Mouse (Mus musculus) neural tube, embryonic 13.5 days (tissue): ENCODE measurements at regions not wholly inside any gene's neighbourhood (a gene's known extent, or its start where the extent isn't known, plus 50 kb on each side); places are given as distances from the start of the nearest gene placed in this dataset.

Experiments used
- ATAC-seq: fragments of 200-750 bp; cut with Nextera tagmentation; 2 replicates; pipeline ENCODE4 v1.8.0; 2017; ENCODE audit warnings: low read depth, mild to moderate bottlenecking, moderate TSS enrichment, moderate library complexity
- H3K27ac ChIP-seq: fragments of 300-500 bp; sonication (generic); replicated peaks from 2 replicates; pipeline ENCODE4 v1.5.1; 2015; ENCODE audit warnings: moderate library complexity, mild to moderate bottlenecking, inconsistent platforms
- H3K27me3 ChIP-seq: fragments of 300-500 bp; sonication (generic); 2 replicates; pipeline ENCODE4 v1.6.1; 2015; ENCODE audit warnings: mild to moderate bottlenecking, inconsistent platforms
- H3K36me3 ChIP-seq: fragments of 300-500 bp; sonication (generic); 2 replicates; pipeline ENCODE4 v1.6.1; 2015; ENCODE audit warnings: mild to moderate bottlenecking, inconsistent platforms
- H3K4me1 ChIP-seq: fragments of 300-500 bp; sonication (generic); replicated peaks from 2 replicates; pipeline ENCODE4 v1.6.1; 2015; ENCODE audit warnings: inconsistent platforms
- H3K4me2 ChIP-seq: fragments of 300-500 bp; sonication (generic); 2 replicates; pipeline ENCODE4 v1.6.1; 2015; ENCODE audit warnings: inconsistent platforms, mild to moderate bottlenecking, moderate library complexity
- H3K4me3 ChIP-seq: fragments of 300-500 bp; sonication (generic); 2 replicates; pipeline ENCODE4 v1.5.1; 2015; ENCODE audit warnings: mild to moderate bottlenecking, inconsistent platforms
- H3K9ac ChIP-seq: fragments of 300-500 bp; sonication (generic); 2 replicates; pipeline ENCODE4 v1.6.1; 2015; ENCODE audit warnings: moderate library complexity, mild to moderate bottlenecking, inconsistent platforms
- H3K9me3 ChIP-seq: fragments of 300-500 bp; sonication (generic); 2 replicates; pipeline ENCODE4 v1.6.1; 2016; ENCODE audit warnings: inconsistent platforms
- WGBS: fragments of 180-500 bp; shearing (Covaris S2); methylation state at CpG from one replicate; pipeline ENCODE4 v1.1.7; 2015; 5-methylcytosine and 5-hydroxymethylcytosine counted together

DNA sequence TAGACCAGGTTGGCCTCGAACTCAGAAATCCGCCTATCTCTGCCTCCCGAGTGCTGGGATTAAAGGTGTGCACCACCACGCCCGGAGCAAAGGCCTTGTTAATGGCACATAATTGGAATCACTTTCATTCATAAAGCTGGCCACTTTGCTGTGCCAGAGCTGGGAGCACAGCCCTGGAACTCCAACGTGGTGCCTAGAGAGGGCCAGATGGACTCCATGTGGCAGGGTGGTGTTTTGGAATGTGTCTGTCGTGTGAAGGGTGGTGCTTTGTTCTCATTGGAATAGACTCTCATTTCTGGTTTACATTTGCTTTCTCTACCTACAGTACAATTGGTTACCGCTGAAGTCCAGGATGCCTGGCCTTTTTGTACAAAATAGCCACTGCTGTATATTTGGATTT lies 150.2 kb downstream of the Cartpt start:
- Histone ChIP-seq H3K4me1 (0 out of 2 replicates have a peak, but pooled peaks cover 3% of the 10 kb centered on the region), H3K27me3 (no peaks in the 10 kb centered on the region), H3K4me3 (no peak overlapping the region), H3K4me2 (no peak overlapping the region), H3K9me3 (no peaks in the 10 kb centered on the region), H3K36me3 (no peaks in the 10 kb centered on the region), H3K27ac (no peak overlapping the region), H3K9ac (no peak overlapping the region)
- no peak for ATAC-seq
- WGBS: 87% methylated on average over 8 of the region's 8 CpGs

DNA sequence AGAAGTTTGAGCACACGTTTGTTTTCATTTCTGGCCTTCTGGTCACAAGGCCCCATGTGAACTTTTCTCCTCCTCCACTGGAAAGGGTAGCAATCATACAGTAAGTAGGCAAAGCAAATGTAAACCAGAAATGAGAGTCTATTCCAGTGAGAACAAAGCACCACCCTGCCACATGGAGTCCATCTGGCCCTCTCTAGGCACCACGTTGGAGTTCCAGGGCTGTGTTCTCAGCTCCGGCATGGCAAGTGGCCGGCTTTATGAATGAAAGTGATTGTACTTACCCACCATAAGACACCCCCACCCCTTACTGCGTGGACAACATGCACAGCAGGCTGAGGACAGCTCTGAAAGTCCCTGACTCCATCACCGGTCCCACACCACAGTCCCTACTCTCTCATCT lies 151.5 kb downstream of the Cartpt start:
- ATAC-seq: no peak
- Histone ChIP-seq H3K36me3 (no peaks in the 10 kb centered on the region), H3K4me3 (no peak overlapping the region), H3K9ac (no peak overlapping the region), H3K27me3 (no peaks in the 10 kb centered on the region), H3K27ac (no peak overlapping the region), H3K4me1 (peaks cover 13% of the 10 kb centered on the region), H3K4me2 (no peak overlapping the region), H3K9me3 (no peaks in the 10 kb centered on the region)
- WGBS: 69% methylated on average over 6 of the region's 6 CpGs

DNA sequence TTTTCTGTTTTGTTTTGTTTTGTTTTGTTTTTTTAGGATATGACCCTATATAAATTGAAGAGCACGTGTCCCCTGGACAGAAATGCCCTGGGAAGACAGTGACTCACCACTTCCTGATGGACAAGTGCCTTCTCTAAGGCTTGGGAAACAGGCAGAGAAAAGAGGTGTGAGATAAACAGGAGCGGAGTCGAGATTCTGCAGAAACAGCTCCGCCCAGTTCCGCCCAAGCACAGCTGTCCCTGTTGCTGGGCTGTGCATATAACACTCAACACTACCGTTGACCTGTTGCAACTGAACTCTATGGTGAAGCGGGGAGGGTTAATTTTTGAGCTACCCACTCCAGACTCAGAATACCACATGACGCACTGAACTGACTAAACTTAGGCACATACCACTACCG lies 152.8 kb downstream of the Cartpt start:
- H3K9me3 ChIP-seq: no peaks in the 10 kb centered on the region
- no peak overlapping the region for H3K4me2 ChIP-seq
- peaks cover 22% of the 10 kb centered on the region for H3K4me1 ChIP-seq
- H3K4me3 ChIP-seq: no peak overlapping the region
- H3K27me3 ChIP-seq: no peaks in the 10 kb centered on the region
- H3K27ac ChIP-seq: no peak overlapping the region
- no peak overlapping the region for H3K9ac ChIP-seq
- ATAC-seq: no peak
- WGBS: 83% methylated on average over 9 of the region's 9 CpGs
- H3K36me3 ChIP-seq: no peaks in the 10 kb centered on the region

DNA sequence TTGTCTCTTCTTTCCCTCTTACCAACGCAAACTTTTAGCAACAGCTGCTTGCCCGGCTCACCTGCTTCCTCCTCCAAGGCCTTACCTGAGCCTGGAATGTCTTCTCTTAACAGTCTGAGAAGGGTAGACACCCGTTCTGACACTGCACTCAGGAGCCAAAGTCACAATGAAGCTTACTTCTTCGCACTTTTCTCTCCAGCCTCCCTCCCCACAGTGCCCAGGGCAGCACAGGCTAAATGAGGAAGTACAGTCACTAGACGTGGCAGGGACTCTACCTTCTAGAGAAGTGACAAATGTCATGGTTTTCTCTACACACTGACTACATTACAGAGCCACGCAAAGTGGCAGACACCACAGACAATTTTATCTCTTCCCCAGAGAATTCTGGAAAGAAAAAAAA lies 155.4 kb downstream of the Cartpt start:
- no peak overlapping the region for H3K27ac ChIP-seq
- ATAC-seq: no peak
- H3K9me3 ChIP-seq: no peaks in the 10 kb centered on the region
- peaks cover 30% of the 10 kb centered on the region for H3K4me1 ChIP-seq
- H3K9ac ChIP-seq: no peak overlapping the region
- no peaks in the 10 kb centered on the region for H3K27me3 ChIP-seq
- no peak overlapping the region for H3K4me3 ChIP-seq
- no peaks in the 10 kb centered on the region for H3K36me3 ChIP-seq
- H3K4me2 ChIP-seq: no peak overlapping the region
- 79% methylated on average over 6 of the region's 6 CpGs for WGBS

GRCm38 (mm10) chr13:99744790-99745120 lies 156.1 kb downstream of the Cartpt start:
- peak; percentile 68 for ATAC-seq
- Histone ChIP-seq H3K4me3 (no peak overlapping the region), H3K4me2 (no peak overlapping the region), H3K27me3 (no peaks in the 10 kb centered on the region), H3K36me3 (no peaks in the 10 kb centered on the region), H3K9ac (no peak overlapping the region), H3K4me1 (peaks cover 30% of the 10 kb centered on the region), H3K27ac (peak overlapping the region; percentile 30), H3K9me3 (no peaks in the 10 kb centered on the region)
- 49% methylated on average over 7 of the region's 7 CpGs for WGBS

- 27% methylated on average over 8 of the region's 8 CpGs for WGBS
- H3K27me3 ChIP-seq: no peaks in the 10 kb centered on the region
- no peak overlapping the region for H3K4me2 ChIP-seq
- H3K9me3 ChIP-seq: no peaks in the 10 kb centered on the region
- ATAC-seq: peak; percentile 57; the same call in 1 of the 2 replicates
- H3K36me3 ChIP-seq: no peaks in the 10 kb centered on the region
- H3K4me3 ChIP-seq: no peak overlapping the region
- H3K9ac ChIP-seq: no peak overlapping the region
- peaks cover 30% of the 10 kb centered on the region for H3K4me1 ChIP-seq
- peak overlapping the region; percentile 33 for H3K27ac ChIP-seq
These were observed 156.7 kb downstream of the Cartpt start for GRCm38 (mm10) chr13:99743952-99744789.

DNA sequence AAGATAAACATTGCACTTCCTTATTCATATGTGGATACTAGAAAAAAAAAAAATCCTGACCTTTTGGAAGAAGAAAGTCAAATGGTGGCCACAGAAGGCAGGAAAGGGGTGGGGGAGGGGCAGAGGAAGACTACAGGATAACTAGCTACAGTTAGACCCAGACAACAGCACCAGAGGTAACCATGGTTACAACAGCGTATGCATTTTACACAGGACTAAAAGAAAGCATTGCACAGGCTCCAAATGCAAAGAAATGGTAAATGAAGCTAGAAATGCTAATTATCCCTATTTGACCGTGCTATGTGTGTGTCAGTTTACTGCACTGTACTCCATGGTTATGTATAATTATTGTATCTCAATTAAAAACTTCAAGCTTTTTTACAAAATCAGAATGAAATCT lies 158.4 kb downstream of the Cartpt start:
- Histone ChIP-seq H3K4me1 (peaks cover 30% of the 10 kb centered on the region), H3K4me2 (no peak overlapping the region), H3K9me3 (no peaks in the 10 kb centered on the region), H3K27me3 (no peaks in the 10 kb centered on the region), H3K9ac (no peak overlapping the region), H3K27ac (no peak overlapping the region), H3K4me3 (no peak overlapping the region), H3K36me3 (no peaks in the 10 kb centered on the region)
- WGBS: 42% methylated on average over 2 of the region's 2 CpGs
- ATAC-seq: no peak

DNA sequence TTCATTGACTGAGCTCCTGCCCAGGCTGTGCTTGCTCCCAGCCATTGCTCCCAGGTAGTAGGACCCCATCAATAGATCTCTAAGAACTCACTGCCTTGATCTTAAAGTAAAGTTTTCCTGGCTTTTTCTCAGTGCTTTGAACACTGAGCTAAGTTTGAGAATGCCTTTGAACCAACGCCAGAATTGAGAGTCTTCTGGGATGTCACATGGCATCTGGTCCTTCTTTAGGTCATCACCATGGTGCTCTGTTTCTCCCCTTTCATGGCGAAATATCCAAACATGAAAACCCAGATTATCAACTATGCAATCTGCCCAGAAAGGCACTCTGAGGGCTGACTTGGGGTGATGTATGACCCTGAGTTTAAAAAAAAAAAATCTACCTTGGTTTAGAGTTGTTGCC lies 158.9 kb downstream of the Cartpt start:
- no peaks in the 10 kb centered on the region for H3K9me3 ChIP-seq
- H3K9ac ChIP-seq: no peak overlapping the region
- H3K27me3 ChIP-seq: no peaks in the 10 kb centered on the region
- H3K4me3 ChIP-seq: no peak overlapping the region
- H3K4me1 ChIP-seq: peaks cover 30% of the 10 kb centered on the region
- H3K27ac ChIP-seq: no peak overlapping the region
- H3K36me3 ChIP-seq: no peaks in the 10 kb centered on the region
- H3K4me2 ChIP-seq: no peak overlapping the region
- 79% methylated on average over 2 of the region's 2 CpGs for WGBS
- ATAC-seq: no peak

DNA sequence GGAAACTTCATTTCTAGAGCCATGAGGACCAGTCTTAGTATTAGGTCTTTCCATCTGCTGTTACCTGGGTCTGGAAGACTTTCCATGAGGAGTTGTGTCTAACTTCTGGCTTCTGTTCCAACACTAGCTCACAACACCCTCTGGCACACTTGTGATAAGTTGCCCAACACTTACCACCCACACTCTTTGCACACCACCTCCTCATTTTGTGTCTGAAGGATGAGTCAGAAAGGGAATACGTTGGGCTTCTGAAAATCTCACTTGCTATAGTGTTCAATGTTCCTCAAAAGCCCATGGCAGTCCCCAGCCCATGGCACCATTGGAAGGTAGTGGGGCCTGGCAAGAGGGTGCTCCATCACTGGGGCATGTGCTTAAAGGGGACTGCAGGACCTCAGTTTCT lies 161.5 kb downstream of the Cartpt start:
- no peak overlapping the region for H3K9ac ChIP-seq
- H3K27me3 ChIP-seq: no peaks in the 10 kb centered on the region
- H3K27ac ChIP-seq: no peak overlapping the region
- no peaks in the 10 kb centered on the region for H3K9me3 ChIP-seq
- peaks cover 20% of the 10 kb centered on the region for H3K4me1 ChIP-seq
- 76% methylated on average over 1 of the region's 1 CpGs for WGBS
- H3K4me2 ChIP-seq: no peak overlapping the region
- ATAC-seq: no peak
- no peaks in the 10 kb centered on the region for H3K36me3 ChIP-seq
- no peak overlapping the region for H3K4me3 ChIP-seq

- 44% methylated on average over 3 of the region's 3 CpGs for WGBS
- no peak overlapping the region for H3K4me2 ChIP-seq
- H3K4me3 ChIP-seq: no peak overlapping the region
- H3K4me1 ChIP-seq: peaks cover 6% of the 10 kb centered on the region; the same call in 1 of the 2 replicates
- H3K27me3 ChIP-seq: no peaks in the 10 kb centered on the region
- no peak for ATAC-seq
- no peak overlapping the region for H3K9ac ChIP-seq
- H3K36me3 ChIP-seq: no peaks in the 10 kb centered on the region
- no peaks in the 10 kb centered on the region for H3K9me3 ChIP-seq
- H3K27ac ChIP-seq: no peak overlapping the region
These were observed 163.6 kb downstream of the Cartpt start for GRCm38 (mm10) chr13:99737271-99737670.

DNA sequence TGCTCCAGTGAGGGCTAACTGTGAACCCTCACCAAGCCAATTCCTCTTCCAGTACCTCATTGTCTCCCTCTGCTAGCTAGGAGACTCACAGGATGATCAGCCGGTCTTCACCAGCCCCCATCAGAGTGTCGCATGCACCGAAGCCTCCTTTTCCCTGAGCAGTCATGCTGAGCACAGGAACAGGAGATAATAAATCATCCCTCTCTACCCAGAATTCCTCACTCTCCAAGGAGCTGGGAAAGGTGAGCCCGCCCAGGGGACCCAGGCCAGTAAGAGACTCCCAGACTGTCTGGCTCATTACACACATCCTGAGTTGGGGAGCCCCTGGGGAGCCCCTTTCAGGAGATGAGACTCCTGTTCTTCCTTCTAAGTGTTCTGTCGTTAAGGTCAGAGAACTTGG lies 171.7 kb downstream of the Cartpt start:
- WGBS: 23% methylated on average over 5 of the region's 5 CpGs
- ATAC-seq: 0 out of 2 replicates have a peak, but pooled peaks have one; percentile 27
- Histone ChIP-seq H3K9me3 (no peaks in the 10 kb centered on the region), H3K4me1 (peaks cover 21% of the 10 kb centered on the region), H3K4me3 (no peak overlapping the region), H3K4me2 (no peak overlapping the region), H3K27ac (0 out of 2 replicates have a peak overlapping the region, but pooled peaks have one; percentile 10), H3K36me3 (no peaks in the 10 kb centered on the region), H3K9ac (no peak overlapping the region), H3K27me3 (no peaks in the 10 kb centered on the region)

DNA sequence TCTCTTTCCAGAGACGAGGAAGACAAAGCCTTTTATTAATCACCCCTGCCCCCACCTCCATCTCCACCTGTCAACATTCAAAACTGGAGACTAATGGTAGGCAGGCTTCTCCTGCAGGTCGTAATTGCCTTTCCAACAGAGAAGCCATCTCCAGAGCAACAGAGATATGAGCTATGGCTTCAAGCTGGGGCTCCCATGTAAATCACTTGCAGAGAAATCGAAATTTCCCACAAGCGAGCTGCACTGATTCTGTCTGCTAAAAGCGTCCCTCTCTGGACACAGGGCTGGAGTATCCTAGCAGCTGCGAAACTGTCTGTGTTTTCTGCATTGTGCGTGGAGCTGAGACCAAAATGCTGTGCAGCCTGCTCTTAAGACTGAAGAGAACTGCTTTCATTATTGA lies 176.6 kb downstream of the Cartpt start:
- H3K4me3 ChIP-seq: no peak overlapping the region
- H3K9ac ChIP-seq: no peak overlapping the region
- WGBS: 19% methylated on average over 7 of the region's 7 CpGs
- H3K9me3 ChIP-seq: no peaks in the 10 kb centered on the region
- 0 out of 2 replicates have a peak overlapping the region, but pooled peaks have one; percentile 6 for H3K4me2 ChIP-seq
- no peaks in the 10 kb centered on the region for H3K27me3 ChIP-seq
- peaks cover 32% of the 10 kb centered on the region for H3K4me1 ChIP-seq
- H3K36me3 ChIP-seq: no peaks in the 10 kb centered on the region
- peak; percentile 81 for ATAC-seq
- peak overlapping the region; percentile 79 for H3K27ac ChIP-seq
